Mouse (Mus musculus) Patski (cell line): Measurements from ENCODE around the gene Cbfb. TPM values are rescaled to one million over a fixed set of nuclear protein-coding genes. Genes with fewer than 3 reads are reported as not detected.

Experiments used
- ATAC-seq: fragments of 100-300 bp; one replicate; pipeline ENCODE4 v1.8.0; 2021
- CTCF ChIA-PET: fragments of 350-600 bp; sonication (Branson Sonifier 250); formaldehyde crosslinking; loops from one replicate; lab custom pipeline; 2022; ENCODE audit warnings: inconsistent platforms; lab: Charles Lee
- POLR2A ChIA-PET: fragments of 350-600 bp; sonication (Branson Sonifier 250); formaldehyde crosslinking; loops from one replicate; lab custom pipeline; 2022; ENCODE audit warnings: antibody characterized with exemption, inconsistent platforms; lab: Charles Lee
- DNase-seq: peaks from one replicate; pipeline ENCODE4 v3.0.0-alpha.2; 2011; ENCODE audit warnings: low read depth, low spot score
- H3K27me3 ChIP-seq: fragments of 371-371 bp; one replicate; pipeline ENCODE4 v1.5.1; 2021
- CTCF ChIP-seq: fragments of 100-300 bp; IDR thresholded peaks from one replicate; pipeline ENCODE4 v1.5.1; 2021
- in situ Hi-C: fragments of 300-500 bp; cut with MboI; formaldehyde crosslinking; loops from 3 replicates; pipeline ENCODE4 v1.11.1; 2018; ENCODE audit warnings: low pct_unique_long_range_greater_than_20kb, mixed read lengths
- polyA plus RNA-seq: library from polyadenylated mRNA; unstranded; gene quantifications from one replicate; pipeline ENCODE4 v1.2.3, GENCODE M21; 2021

Gene Cbfb
- polyA plus RNA-seq, 1 experiment from 2014 or later: 64.4 TPM

DNA sequence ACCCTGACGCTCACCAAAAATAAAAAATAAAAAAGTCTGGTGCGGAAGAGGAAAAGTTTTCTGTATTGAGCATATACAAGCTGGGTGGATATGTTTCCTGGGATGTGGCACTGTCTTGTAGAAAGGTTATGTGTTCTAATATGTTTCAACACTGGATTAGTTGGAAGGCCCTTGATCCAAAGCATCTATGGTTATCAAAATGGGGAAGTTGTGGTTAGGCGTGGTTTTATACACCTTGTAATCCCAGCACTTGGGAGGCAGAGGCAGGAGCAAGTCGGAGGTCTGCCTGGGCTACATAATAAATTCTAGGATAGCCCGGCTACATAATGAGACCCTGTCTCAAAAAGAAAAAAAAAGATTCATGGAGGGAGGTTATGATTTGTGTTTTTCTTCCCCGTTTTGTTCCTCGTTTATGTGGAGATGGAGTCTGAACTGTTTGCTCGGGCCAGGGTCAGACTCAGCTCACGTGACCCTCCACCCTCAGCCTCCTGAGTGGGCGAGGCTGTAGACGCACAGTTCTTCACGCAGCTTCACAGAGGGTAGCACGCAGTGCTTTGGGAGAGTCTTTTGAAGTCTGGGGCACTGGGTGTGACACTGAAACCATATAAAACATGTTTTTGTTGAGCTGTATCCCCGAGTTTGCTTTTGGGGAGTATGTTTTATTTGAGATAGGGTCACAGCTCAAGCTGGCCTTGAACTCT, 67.1 kb downstream of the Cbfb start:
- H3K27me3 ChIP-seq: no peaks in the 10 kb centered on the region
- ATAC-seq (no peak), DNase-seq (no peak)
- POLR2A ChIA-PET: interaction anchor here (0.6 kb wide), 1 partner anchor 125 kb away, joined by 6 read pairs; no protein-coding TSS in a partner anchor
- CTCF ChIA-PET: interaction anchor here (1.0 to 1.3 kb wide), 3 partner anchors 8 to 53 kb away, joined by 3 read pairs; partner anchors contain the start of gene D230025D16Rik
- in situ Hi-C loops: no loop called here
- no peak for TF ChIP-seq CTCF

GRCm38 (mm10) chr8:105241016-105241415, 70.5 kb downstream of the Cbfb start:
- DNase-seq: no peak
- ChIA-PET POLR2A (no interaction called here), CTCF (interaction anchor here (1.2 to 2.3 kb wide), 3 partner anchors 10 to 39 kb away, joined by 3 to 6 read pairs (median 4); no protein-coding TSS in a partner anchor)
- in situ Hi-C loops: no loop called here
- H3K27me3 ChIP-seq: no peaks in the 10 kb centered on the region
- TF ChIP-seq CTCF: no peak
- ATAC-seq: no peak

- POLR2A ChIA-PET: no interaction called here
- in situ Hi-C loops: no loop called here
- DNase-seq (no peak), ATAC-seq (no peak)
- TF ChIP-seq CTCF: no peak
- no peaks in the 10 kb centered on the region for H3K27me3 ChIP-seq
- CTCF ChIA-PET: interaction anchor here (1.9 kb wide), 1 partner anchor 20 kb away, joined by 5 read pairs; no protein-coding TSS in a partner anchor
Measured at GRCm38 (mm10) chr8:105251954-105252353, 81.5 kb downstream of the Cbfb start.

GRCm38 (mm10) chr8:105252680-105253537, 82.4 kb downstream of the Cbfb start:
- in situ Hi-C loops: no loop called here
- DNase-seq (no peak), ATAC-seq (no peak)
- no peak for TF ChIP-seq CTCF
- POLR2A ChIA-PET: no interaction called here
- CTCF ChIA-PET: interaction anchor here (0.8 to 1.9 kb wide), 4 partner anchors 12 to 118 kb away, joined by 3 to 5 read pairs (median 4); no protein-coding TSS in a partner anchor
- no peaks in the 10 kb centered on the region for H3K27me3 ChIP-seq

DNA sequence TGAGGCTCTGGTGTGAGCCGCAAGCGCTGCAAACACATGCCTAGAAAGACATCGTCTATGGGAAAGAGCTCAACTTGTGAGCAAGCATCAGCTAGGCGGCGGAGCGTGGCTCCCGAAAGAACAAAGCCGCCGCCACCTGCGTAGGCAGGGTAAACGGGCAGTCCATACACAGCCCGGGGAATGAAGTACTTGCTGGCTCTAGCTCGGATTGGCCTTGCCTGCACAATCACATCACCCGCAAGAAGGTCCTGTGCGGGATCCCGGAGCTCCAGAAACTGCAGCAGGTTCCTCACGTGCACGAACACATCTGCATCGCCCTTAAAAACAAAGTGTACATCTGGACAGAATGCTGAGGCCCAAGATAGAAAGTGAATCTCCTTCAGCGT, 83.3 kb downstream of the Cbfb start:
- POLR2A ChIA-PET: no interaction called here
- ATAC-seq (no peak), DNase-seq (no peak)
- TF ChIP-seq CTCF: no peak
- H3K27me3 ChIP-seq: no peaks in the 10 kb centered on the region
- CTCF ChIA-PET: interaction anchor here (0.8 to 1.9 kb wide), 4 partner anchors 12 to 117 kb away, joined by 3 to 5 read pairs (median 4); no protein-coding TSS in a partner anchor
- in situ Hi-C loops: no loop called here

- no peaks in the 10 kb centered on the region for H3K27me3 ChIP-seq
- ChIA-PET CTCF (interaction anchor here (0.8 to 1.4 kb wide), 4 partner anchors 11 to 116 kb away, joined by 3 to 5 read pairs (median 4); no protein-coding TSS in a partner anchor), POLR2A (interaction anchor here (0.8 kb wide), 1 partner anchor 10 kb away, joined by 3 read pairs; the partner anchor contains the start of genes Fbxl8 and Tradd)
- ATAC-seq: peak; percentile 67
- in situ Hi-C loops: no loop called here
- no peak for DNase-seq
- no peak for TF ChIP-seq CTCF
Measured at GRCm38 (mm10) chr8:105254152-105254965, 83.9 kb downstream of the Cbfb start.

- TF ChIP-seq CTCF: no peak
- ChIA-PET CTCF (interaction anchor here (0.7 to 1.3 kb wide), 3 partner anchors 10 to 117 kb away, joined by 3 to 4 read pairs (median 3); partner anchors contain the start of genes Fbxl8 and Tradd), POLR2A (interaction anchor here (0.8 kb wide), 1 partner anchor 10 kb away, joined by 3 read pairs; the partner anchor contains the start of genes Fbxl8 and Tradd)
- DNase-seq (no peak), ATAC-seq (no peak)
- in situ Hi-C loops: no loop called here
- H3K27me3 ChIP-seq: no peaks in the 10 kb centered on the region
Measured at GRCm38 (mm10) chr8:105254966-105255350, 84.5 kb downstream of the Cbfb start, which contains the start of gene B3gnt9. Gene B3gnt9 (minus strand): TSS chr8:105255153.

DNA sequence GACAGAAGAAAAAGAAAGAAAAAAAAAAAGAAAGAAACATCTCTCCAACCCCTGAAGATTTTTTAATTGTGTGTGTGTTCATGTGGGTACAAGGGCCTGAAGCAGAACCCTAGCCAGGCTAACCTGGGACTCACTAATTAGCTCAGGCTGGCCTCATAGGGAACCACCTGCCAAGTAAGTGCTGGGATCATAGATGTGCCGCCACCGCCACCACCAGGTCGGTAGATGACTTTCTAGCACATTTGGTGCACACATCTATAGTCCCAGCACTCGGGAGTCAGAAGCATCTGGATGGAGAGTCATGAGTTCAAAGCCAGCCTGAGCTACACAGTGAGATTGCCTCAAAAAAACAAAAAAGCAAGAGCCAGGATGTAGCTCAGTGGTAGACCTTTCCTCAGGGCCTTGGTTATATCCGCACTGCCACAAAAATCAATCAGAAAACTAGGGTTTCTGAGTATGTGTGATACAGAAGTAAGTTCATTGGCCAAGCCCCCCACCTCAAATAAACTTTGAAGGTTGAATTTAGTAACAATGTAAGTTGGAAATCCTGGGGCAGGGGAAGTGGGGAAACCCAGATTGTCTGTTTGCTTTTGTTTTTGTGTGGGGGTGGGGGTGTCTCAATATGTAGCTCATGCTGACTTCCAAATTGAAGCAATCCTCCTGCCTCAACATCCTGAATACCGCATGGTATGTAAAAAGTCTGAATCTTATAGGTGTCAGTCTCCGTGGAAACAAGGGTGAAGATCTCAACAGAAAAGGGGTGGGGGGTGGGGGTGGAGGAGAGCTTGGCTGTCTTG, 87.0 kb downstream of the Cbfb start:
- no peak for ATAC-seq
- H3K27me3 ChIP-seq: no peaks in the 10 kb centered on the region
- ChIA-PET POLR2A (no interaction called here), CTCF (no interaction called here)
- TF ChIP-seq CTCF: no peak
- no peak for DNase-seq
- in situ Hi-C loops: no loop called here
